Mouse (Mus musculus) left cerebral cortex, adult 18-20 months (tissue): ENCODE results near the gene Tmem205. TPM values are rescaled to one million over a fixed set of nuclear protein-coding genes. Genes with fewer than 3 reads are reported as not detected.
A peak's percentile ranks its signal among the peaks of the same experiment; 100 is the strongest.

Experiments used
- DNase-seq, 2 experiments: peaks; one replicate each; pipeline ENCODE4 v3.0.0; 2021 to 2022; ENCODE audit warnings: low spot score in 2 of 2, mixed read lengths in 1 of 2
- total RNA-seq, 2 experiments: library from RNA; stranded (reverse); gene quantifications; 2 replicates each; pipeline ENCODE4 v1.2.3; 2021

Gene Tmem205
- total RNA-seq, 2 experiments from 2014 or later = 33.5 to 39.8 TPM

- DNase-seq = no peak
Observed at GRCm38 (mm10) chr9:21947540-21948130, 20.3 kb upstream of the Tmem205 start.

- DNase-seq = no peak
Observed at GRCm38 (mm10) chr9:21944267-21944666, 16.9 kb upstream of the Tmem205 start.

GRCm38 (mm10) chr9:21943638-21944037 is 16.3 kb upstream of the Tmem205 start:
- DNase-seq = no peak

- DNase-seq = no peak
Observed at GRCm38 (mm10) chr9:21943046-21943445, 15.7 kb upstream of the Tmem205 start.

GRCm38 (mm10) chr9:21938234-21938855 is 11.0 kb upstream of the Tmem205 start:
- DNase-seq = no peak

- peak in 1 of 2 experiments; percentile 52 for DNase-seq
Observed at GRCm38 (mm10) chr9:21937711-21938175, 10.4 kb upstream of the Tmem205 start.

- peak; percentile 98 for DNase-seq
Observed at GRCm38 (mm10) chr9:21936692-21937570, 9.6 kb upstream of the Tmem205 start, which contains the start of gene Plppr2. Gene Plppr2 (plus strand): TSS chr9:21937033.

- DNase-seq = no peak
Observed at GRCm38 (mm10) chr9:21935466-21936131, 8.2 kb upstream of the Tmem205 start.

GRCm38 (mm10) chr9:21934021-21934420 is 6.7 kb upstream of the Tmem205 start:
- DNase-seq = no peak

- DNase-seq = no peak
Observed at GRCm38 (mm10) chr9:21932445-21933137, 5.2 kb upstream of the Tmem205 start.

- DNase-seq = no peak
Observed at GRCm38 (mm10) chr9:21932006-21932405, 4.7 kb upstream of the Tmem205 start.

- DNase-seq = no peak
Observed at GRCm38 (mm10) chr9:21929208-21929607, 1.9 kb upstream of the Tmem205 start.

- no peak for DNase-seq
Observed at GRCm38 (mm10) chr9:21926784-21927183, 572 bp downstream of the Tmem205 start.

GRCm38 (mm10) chr9:21926155-21926554 is 1.2 kb downstream of the Tmem205 start:
- DNase-seq = no peak

- no peak for DNase-seq
Observed at GRCm38 (mm10) chr9:21925506-21925905, 1.9 kb downstream of the Tmem205 start.

- no peak for DNase-seq
Observed at GRCm38 (mm10) chr9:21925034-21925433, 2.3 kb downstream of the Tmem205 start.

- DNase-seq = no peak
Observed at GRCm38 (mm10) chr9:21924099-21924493, 3.3 kb downstream of the Tmem205 start.

- DNase-seq = no peak
Observed at GRCm38 (mm10) chr9:21923490-21924098, 3.8 kb downstream of the Tmem205 start.

- no peak for DNase-seq
Observed at GRCm38 (mm10) chr9:21923036-21923435, 4.3 kb downstream of the Tmem205 start.

- DNase-seq = peak; percentile 36 to 37
Observed at GRCm38 (mm10) chr9:21918692-21919384, 8.5 kb downstream of the Tmem205 start.
